Mouse (Mus musculus) cortical plate, adult 2 months (tissue): ENCODE measurements around the gene Naa40. TPM values are rescaled to one million over a fixed set of nuclear protein-coding genes. Genes with fewer than 3 reads are reported as not detected.

Source experiments
- H3K27ac ChIP-seq: fragments of 200-500 bp; 2 replicates; pipeline ENCODE4 v1.5.1; 2012; ENCODE audit warnings: low read length, control low read depth, inconsistent platforms; ENCODE audit not compliant: insufficient read depth
- H3K4me1 ChIP-seq: fragments of 200-500 bp; 2 replicates; pipeline ENCODE4 v1.6.1; 2011; ENCODE audit warnings: low read length; ENCODE audit not compliant: control insufficient read depth, insufficient read depth
- H3K4me3 ChIP-seq: fragments of 200-500 bp; 2 replicates; pipeline ENCODE4 v1.5.1; 2011; ENCODE audit warnings: mild to moderate bottlenecking, low read length, control low read depth; ENCODE audit not compliant: insufficient read depth
- CTCF ChIP-seq: fragments of 200-500 bp; IDR thresholded peaks from 2 replicates; pipeline ENCODE4 v1.5.1; 2011; ENCODE audit warnings: mild to moderate bottlenecking, control low read depth, low read length; ENCODE audit not compliant: insufficient read depth; ENCODE audit errors: extremely low read depth
- POLR2A ChIP-seq: fragments of 200-500 bp; IDR thresholded peaks from 2 replicates; pipeline ENCODE4 v1.6.1; 2011; ENCODE audit warnings: mild to moderate bottlenecking, low read length, control low read depth; ENCODE audit not compliant: insufficient read depth; ENCODE audit errors: extremely low read depth
- polyA plus RNA-seq: library from polyadenylated mRNA; depleted of rRNA; stranded (reverse); fragments of >200 nt; gene quantifications from 2 replicates; pipeline ENCODE4 v1.2.3, GENCODE M21; 2012; rRNA removed

Naa40 gene
- polyA plus RNA-seq = 62.4 and 64.7 TPM in 2 replicates

GRCm38 (mm10) chr19:7240782-7241690 lies at the start of gene Naa40:
Naa40 (minus strand) TSS chr19:7241183.
- 0 out of 2 replicates have a peak, but pooled peaks have one; percentile 52 for TF ChIP-seq POLR2A
- no peak for TF ChIP-seq CTCF
- Histone ChIP-seq H3K4me1 (peaks cover 2% of the 10 kb centered on the region; the same call in 1 of the 2 replicates), H3K4me3 (peak within 1 kb of the TSS; percentile 90), H3K27ac (peak within 1 kb of the TSS; percentile 85)

- H3K4me3 ChIP-seq = no peak overlapping the region
- H3K4me1 ChIP-seq = peaks cover 20% of the 10 kb centered on the region
- TF ChIP-seq CTCF (no peak), POLR2A (no peak)
- H3K27ac ChIP-seq = no peak overlapping the region
These were observed 48.8 kb upstream of the Naa40 start for GRCm38 (mm10) chr19:7289767-7290166.

- Histone ChIP-seq H3K4me1 (peaks cover 15% of the 10 kb centered on the region), H3K27ac (no peak overlapping the region)
- no peak for TF ChIP-seq CTCF
These were observed 47.3 kb upstream of the Naa40 start for GRCm38 (mm10) chr19:7288288-7288687.

GRCm38 (mm10) chr19:7286563-7287315 lies 45.8 kb upstream of the Naa40 start:
- TF ChIP-seq CTCF (no peak), POLR2A (no peak)
- H3K4me1 ChIP-seq = peaks cover 4% of the 10 kb centered on the region; the same call in 1 of the 2 replicates
- H3K4me3 ChIP-seq = no peak overlapping the region
- H3K27ac ChIP-seq = no peak overlapping the region

More at GRCm38 (mm10) chr19:7288288-7288687, 47.3 kb upstream of the Naa40 start:
- no peak overlapping the region for H3K4me3 ChIP-seq

- Histone ChIP-seq H3K4me3 (no peak overlapping the region), H3K27ac (peak overlapping the region; percentile 92), H3K4me1 (peaks cover 12% of the 10 kb centered on the region)
- 0 out of 2 replicates have a peak, but pooled peaks have one; percentile 20 for TF ChIP-seq POLR2A
- TF ChIP-seq CTCF = no peak
These were observed 39.8 kb upstream of the Naa40 start for GRCm38 (mm10) chr19:7280557-7281330.

- Histone ChIP-seq H3K4me1 (peaks cover 14% of the 10 kb centered on the region), H3K4me3 (no peak overlapping the region), H3K27ac (peak overlapping the region; percentile 88)
- TF ChIP-seq CTCF (peak; percentile 53; the same call in 1 of the 2 replicates), POLR2A (no peak)
These were observed 38.1 kb upstream of the Naa40 start for GRCm38 (mm10) chr19:7279114-7279513.

GRCm38 (mm10) chr19:7278200-7278906 lies 37.4 kb upstream of the Naa40 start:
- peak overlapping the region; percentile 71 for H3K27ac ChIP-seq
- no peak overlapping the region for H3K4me3 ChIP-seq
- no peak for TF ChIP-seq CTCF
- no peak for TF ChIP-seq POLR2A
- H3K4me1 ChIP-seq = peaks cover 14% of the 10 kb centered on the region

- Histone ChIP-seq H3K4me3 (no peak overlapping the region), H3K27ac (no peak overlapping the region), H3K4me1 (peaks cover 14% of the 10 kb centered on the region)
- no peak for TF ChIP-seq CTCF
- no peak for TF ChIP-seq POLR2A
These were observed 35.8 kb upstream of the Naa40 start for GRCm38 (mm10) chr19:7276796-7277195.
